Mouse (Mus musculus) cerebellum, adult 18-20 months (tissue): Measurements from ENCODE around the gene Amigo1.

Experiments
- DNase-seq, 2 experiments: peaks; one replicate each; pipeline ENCODE4 v3.0.0; 2021

Amigo1 gene

GRCm38 (mm10) chr3:108186098-108187047 lies at the start of gene Amigo1:
Gene Amigo1, plus strand, starts transcription at chr3:108186335.
- peak; percentile 61 to 82 for DNase-seq

GRCm38 (mm10) chr3:108139113-108139512 lies 47.0 kb upstream of the Amigo1 start:
- DNase-seq, result no peak

GRCm38 (mm10) chr3:108140786-108141185 lies 45.3 kb upstream of the Amigo1 start:
- no peak for DNase-seq

DNA sequence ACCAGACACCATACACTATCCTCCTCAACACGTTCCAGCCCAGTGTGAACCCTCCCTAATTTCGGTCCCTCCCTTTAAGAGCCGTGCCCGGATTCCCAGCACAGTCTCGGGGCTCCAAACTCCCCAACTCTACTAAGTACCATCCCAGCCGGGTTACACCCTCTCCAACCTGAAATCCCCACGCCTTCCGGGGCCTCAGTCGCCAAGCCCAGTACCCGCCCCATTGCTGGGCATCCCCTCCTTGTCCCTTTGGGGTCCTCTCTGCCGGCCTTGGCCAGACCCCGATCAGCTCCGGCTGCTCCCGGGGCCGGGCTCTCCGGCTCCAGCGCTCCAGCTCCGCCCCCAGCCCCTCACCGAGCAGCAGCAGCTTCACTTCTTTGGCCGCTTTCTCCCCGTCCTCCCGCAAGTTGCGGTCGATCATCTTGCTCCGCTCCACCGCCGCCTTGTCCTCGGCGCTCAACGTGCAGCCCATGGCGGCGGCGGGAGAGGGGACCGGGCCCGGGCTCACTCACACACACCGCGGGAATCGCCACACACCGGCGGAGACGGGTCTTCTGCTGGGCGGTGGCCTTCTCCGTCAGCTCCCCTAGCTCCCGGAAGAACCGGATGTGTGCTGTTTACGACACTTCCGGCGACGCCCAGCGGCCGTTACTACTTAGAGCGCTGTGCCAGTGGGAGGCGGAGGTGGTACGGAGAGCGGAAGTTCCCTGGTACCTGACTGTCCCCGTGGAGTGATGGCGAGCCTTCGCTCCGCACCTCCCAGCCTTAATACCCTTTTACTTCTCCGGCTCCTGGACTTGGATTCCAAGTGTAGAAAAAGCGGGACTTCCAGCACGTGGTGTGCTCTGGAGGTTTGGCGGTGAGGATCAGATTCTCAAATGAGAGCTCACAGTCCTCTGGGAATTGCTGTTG lies 40.3 kb upstream of the Amigo1 start, which contains the start of gene Gnai3:
Gene Gnai3 (minus strand): TSS at position 613 of the 912 bp plus-strand sequence.
- peak; percentile 90 to 93 for DNase-seq

DNA sequence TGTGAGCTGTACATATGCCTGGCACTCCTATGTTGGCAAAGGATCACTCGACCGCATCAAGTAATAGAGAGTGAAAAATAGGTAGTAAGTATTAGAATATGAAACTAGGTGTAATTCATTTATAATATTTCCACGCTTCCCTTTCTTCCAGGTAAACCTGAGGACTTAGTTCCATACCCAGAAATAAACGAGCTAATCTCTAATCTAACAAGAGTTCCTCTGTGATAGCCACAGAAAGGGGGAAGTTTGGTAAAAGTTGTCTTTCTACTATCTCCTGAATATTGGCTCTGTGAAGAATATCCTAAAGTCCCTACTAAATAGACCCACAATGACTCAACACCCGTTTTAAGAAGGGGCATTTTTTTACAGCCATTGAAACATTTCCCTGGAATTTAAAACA lies 39.5 kb upstream of the Amigo1 start:
- no peak for DNase-seq

GRCm38 (mm10) chr3:108147386-108148235 lies 38.5 kb upstream of the Amigo1 start:
- DNase-seq, result peak; percentile 84 to 88

DNA sequence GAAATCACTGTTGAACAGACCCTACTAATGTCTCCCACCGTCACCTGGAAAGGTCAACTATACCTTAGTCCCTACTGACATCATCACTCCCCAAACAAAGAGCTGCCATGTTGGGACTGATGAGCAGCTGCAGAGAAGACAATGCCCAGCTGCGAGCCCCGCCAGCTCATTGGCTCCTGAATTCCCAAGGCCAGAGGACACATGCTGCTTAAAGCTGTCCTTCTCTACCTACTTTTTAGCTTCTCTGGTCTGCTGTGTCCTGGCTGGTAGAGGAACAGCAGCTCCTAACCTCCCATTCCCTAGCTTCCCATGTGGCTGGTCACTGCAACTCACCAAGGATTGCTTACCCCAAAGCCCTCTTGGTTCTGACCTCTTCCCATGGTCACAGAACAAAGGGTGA lies 33.8 kb upstream of the Amigo1 start:
- DNase-seq, result no peak

GRCm38 (mm10) chr3:108154656-108155055 lies 31.5 kb upstream of the Amigo1 start, which contains the start of gene Gpr61:
Gene Gpr61, minus strand, starts transcription at chr3:108154882.
- peak; percentile 47 to 60 for DNase-seq

DNA sequence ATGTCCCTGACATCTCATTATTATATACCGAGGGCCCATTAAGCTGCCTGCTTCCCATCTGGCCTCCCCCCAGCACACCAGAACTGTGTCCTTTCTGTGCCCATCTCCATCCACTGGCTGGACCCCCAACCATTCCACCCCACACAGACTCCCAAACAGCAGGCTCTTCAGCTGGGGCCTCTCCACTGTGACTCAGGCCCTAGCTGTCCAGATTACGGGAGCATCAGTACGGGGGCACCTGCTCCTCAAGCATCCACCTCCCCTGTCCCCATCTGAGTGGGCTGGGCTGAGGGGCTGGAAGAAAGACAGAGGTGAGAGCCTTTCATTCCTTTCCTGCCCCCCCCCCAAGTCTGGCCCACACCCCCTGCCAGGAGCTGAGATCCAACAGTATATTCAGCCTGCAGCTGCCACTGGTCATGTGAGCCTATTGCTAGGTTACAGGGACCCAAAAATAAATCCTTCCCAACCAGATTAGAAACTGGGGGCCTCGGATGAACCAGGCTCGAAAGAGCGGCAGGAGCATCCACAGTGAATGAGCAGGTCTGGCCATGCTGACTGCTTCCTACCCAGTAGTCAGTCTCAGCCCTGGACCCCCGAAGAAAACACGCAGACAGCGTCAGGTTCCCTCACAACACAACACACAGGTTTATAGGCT lies 27.6 kb upstream of the Amigo1 start:
- DNase-seq, result no peak

DNA sequence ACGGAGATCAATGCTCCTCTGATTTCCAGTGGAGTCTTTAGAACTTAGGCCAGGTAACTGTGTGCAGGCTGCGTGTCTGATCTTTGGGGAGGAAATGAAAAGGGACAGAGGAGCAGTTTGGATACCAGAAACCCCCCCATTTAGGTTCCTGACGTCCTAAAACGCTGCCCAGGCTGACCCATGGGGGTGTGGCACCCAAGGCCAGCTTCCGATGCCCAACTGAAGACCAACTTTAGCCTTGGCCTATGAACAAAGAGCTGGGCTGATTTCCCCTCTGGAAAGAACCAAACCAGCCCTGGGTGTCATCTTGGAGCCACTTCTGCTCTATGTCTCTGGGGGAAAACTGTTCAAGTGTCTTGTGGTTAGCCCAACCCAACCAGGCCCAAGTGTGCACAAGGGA lies 22.0 kb upstream of the Amigo1 start:
- no peak for DNase-seq

DNA sequence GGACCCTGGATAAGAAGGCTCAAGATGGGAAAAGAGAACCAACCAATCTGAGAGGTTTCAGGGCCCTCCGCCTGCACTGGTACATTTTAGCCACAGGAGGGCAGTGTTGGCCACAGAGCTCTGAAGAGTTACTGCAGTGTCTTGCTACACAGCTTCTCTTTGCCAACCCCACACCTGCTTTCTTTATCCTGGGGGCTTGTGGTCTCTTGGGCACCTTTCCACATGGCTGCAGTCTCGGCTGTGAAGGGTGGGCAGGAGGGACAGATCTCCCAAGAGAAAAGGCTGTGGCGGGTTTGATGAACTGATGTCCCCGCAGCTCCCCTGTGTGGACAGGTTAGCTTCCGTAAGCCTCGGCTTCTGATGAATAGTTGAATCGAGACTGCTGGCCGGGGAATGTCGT lies 21.3 kb upstream of the Amigo1 start:
- DNase-seq, result peak; percentile 84 to 88

DNA sequence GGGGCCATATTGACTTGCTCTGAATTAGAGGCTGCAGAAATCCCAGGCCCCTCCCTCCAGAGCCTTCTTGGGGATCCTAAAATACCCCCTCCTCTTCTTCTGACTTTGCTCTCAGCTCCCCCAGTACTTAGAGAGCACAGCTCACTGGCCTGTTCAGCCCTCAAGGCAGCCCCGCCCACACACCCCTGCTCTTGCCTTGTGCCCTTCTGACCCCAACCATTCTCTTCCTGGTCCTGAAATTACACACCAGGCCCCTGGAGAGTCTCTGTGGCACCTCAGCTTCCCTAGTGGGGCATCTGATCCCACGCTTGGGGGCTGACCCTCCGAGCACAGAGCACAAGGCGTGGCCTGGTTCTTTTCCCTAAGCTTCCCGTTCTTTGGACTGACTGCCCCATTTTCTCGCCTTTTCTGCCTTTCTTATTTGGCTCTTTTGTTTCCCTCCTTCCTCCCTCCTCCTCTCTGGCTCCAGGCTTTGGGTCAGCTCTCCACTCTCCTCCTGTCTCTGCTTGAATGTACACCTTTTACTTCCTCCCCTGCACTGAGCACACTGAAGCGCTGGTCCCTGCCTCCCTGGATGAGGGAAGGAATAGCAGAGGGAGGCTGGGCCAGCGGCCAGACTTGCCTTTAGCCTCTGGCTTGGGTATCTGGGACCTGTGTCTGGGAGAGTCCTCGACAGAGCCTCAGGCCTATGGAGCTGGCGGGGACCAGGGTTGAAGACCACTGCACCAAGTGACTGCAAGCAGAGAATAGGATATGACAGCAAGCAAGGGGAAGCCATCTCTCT lies 20.4 kb upstream of the Amigo1 start:
- DNase-seq, result no peak

GRCm38 (mm10) chr3:108166486-108167211 lies 19.5 kb upstream of the Amigo1 start:
- no peak for DNase-seq

GRCm38 (mm10) chr3:108167499-108167898 lies 18.6 kb upstream of the Amigo1 start:
- no peak for DNase-seq

- DNase-seq, result no peak
Observed at GRCm38 (mm10) chr3:108169199-108169598, 16.9 kb upstream of the Amigo1 start.

GRCm38 (mm10) chr3:108174672-108175531 lies 11.2 kb upstream of the Amigo1 start:
- peak; percentile 53 to 62 for DNase-seq

DNA sequence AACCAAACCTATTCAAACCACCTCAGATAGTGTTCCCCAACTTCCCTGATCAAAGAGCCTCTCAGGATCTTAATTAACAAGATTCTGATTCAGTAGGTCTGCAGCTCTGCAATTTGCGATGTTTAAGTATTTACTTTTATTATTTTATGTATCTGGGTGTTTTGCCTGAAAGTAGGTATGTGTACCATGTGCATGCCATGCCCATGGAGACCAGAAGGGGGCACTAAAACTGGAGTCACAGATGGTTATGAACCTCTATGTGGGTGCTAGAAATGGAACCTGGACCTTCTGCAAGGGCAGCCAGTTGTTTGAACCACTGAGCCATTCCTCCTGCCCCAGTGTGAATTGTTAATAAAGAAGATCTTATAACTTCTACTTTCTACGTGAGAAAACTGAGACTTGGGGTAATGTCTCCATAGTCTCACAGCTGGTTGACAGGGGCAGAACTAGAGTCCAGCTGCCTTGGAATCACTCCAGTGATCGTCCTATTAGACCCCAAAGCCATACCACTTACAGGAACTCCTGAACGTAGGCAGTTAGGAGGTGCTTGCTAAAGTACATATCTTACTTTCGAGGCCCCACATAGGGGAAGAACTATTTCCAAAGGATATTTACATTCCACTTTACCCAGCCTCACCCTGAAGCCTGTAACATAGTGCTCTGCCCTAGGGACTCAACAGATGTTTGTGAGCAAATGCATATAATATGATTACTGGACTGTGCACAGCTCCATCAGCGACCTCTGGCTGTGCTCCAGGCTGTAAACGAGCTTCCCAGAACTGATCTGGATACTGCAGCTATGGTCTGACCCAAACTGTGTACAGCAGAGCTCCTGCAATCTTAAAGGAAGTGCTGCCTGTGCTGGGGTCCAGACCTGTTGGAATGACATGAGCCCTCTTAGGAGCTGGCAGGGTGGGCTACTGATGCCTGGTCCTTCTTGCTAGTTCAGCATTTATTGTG lies 7.1 kb upstream of the Amigo1 start:
- DNase-seq, result no peak

GRCm38 (mm10) chr3:108180514-108180913 lies 5.6 kb upstream of the Amigo1 start:
- DNase-seq, result no peak
